Mouse (Mus musculus): Measurements from ENCODE around the gene Cngb1.

Cngb1 gene

GRCm38 (mm10) chr8:95195728-95196127, 110.7 kb downstream of the Cngb1 start:
- DNase-seq (ENCODE audit: low read depth): no peak

GRCm38 (mm10) chr8:95191497-95192175, 114.7 kb downstream of the Cngb1 start:
- no peak for DNase-seq (ENCODE audit: low read depth)

Data from induced T-regulatory cell, adult 2 months (primary cell).